In the genomic region with DNA sequence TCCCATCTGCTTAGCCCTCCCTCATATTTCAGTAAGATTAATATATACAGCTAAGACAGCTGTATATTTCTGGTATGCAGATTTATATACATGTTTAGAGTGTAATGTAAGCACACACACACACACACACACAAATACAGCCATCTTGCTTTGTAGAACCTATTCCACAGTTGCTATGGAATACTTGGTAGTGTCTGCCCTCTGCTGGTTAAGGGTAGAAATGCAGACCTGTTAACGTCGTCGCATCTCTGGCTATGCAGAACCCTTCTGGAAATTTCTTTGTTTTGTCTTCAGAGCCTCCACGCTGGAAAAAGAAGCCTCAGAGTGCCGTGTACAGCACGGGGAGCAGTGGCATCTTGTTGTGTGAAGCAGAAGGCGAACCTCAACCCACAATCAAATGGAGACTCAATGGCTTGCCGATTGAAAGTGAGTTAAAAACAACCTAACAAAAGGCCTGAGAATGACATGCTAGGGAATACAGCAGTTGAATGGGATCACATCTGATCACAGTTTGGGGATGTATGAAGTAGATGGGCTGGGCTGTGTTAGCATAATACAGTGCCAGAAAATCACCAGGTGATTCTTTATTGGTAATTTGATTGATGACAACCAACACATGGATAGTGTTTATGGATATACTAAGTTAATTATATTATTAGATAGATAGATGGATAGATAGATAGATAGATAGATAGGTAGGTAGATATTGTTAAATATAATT, we compare ENCODE assay signal across 9 mouse cellular contexts.
DNase-seq lines count a peak whose midpoint lies in the region; ATAC-seq and TF ChIP-seq lines count a peak whose summit lies in the region.
"Had no signal": no experiment of that assay in that cellular context is flagged by ENCODE, and none has a peak within 500 bp of the region (broad histone marks: within the 10 kb centered on the region; RNA-seq: fewer than 3 reads in every experiment).

No protein-coding gene starts in this region.

- DNase-seq in ES-E14 (ENCODE audit: low read depth, low spot score) = peak; percentile 53
- DNase-seq in adrenal gland, postnatal 14 days = peak; percentile 61
- peak; percentile 80 for DNase-seq in embryonic facial prominence, embryonic 14.5 days (ENCODE audit: low spot score)
- peak; percentile 82 for DNase-seq in layer of hippocampus, adult 9-10 months (ENCODE audit: low spot score)
- peak; percentile 65 for DNase-seq in lung, postnatal 10 days
- DNase-seq in retina, embryonic 14.5 days (ENCODE audit: low spot score) = peak; percentile 93
- DNase-seq in urinary bladder, postnatal 36 days (ENCODE audit: low spot score in 2 of 2) = peak; percentile 24 to 39

- peak; percentile 55; the same call in 1 of the 2 replicates for ATAC-seq in embryonic facial prominence, embryonic 14.5 days (ENCODE audit: low read depth)
- peak; percentile 79 for ATAC-seq in hindbrain, embryonic 12.5 days (ENCODE audit: low FRiP score)

- WGBS in embryonic facial prominence, embryonic 14.5 days = 17% methylated on average over 8 of the region's 8 CpGs
- WGBS in hindbrain, embryonic 12.5 days = 18% methylated on average over 8 of the region's 8 CpGs

- no peaks in the 10 kb centered on the region for H3K9me3 ChIP-seq in ES-E14 (ENCODE audit: control insufficient read depth, insufficient read depth, low read depth, low read length)
- H3K9me3 ChIP-seq in embryonic facial prominence, embryonic 14.5 days (ENCODE audit: control insufficient read depth, low read length) = no peaks in the 10 kb centered on the region
- no peaks in the 10 kb centered on the region for H3K9me3 ChIP-seq in hindbrain, embryonic 12.5 days (replicated peaks)
- H3K9me3 ChIP-seq: limb, embryonic 12.5 days had no signal

- no peak overlapping the region for H3K4me3 ChIP-seq in ES-E14 (ENCODE audit: insufficient read depth in 1 of 2, low read depth in 1 of 2, low read length in 2 of 2, poor library complexity in 1 of 2, severe bottlenecking in 1 of 2)
- H3K4me3 ChIP-seq in embryonic facial prominence, embryonic 14.5 days (ENCODE audit: low read depth, low read length) = no peak overlapping the region
- H3K4me3 ChIP-seq in hindbrain, embryonic 12.5 days = no peak overlapping the region
- H3K4me3 ChIP-seq: limb, embryonic 12.5 days had no signal

- no peaks in the 10 kb centered on the region for H3K4me1 ChIP-seq in ES-E14 (ENCODE audit: control insufficient read depth in 2 of 2, insufficient read depth in 2 of 2, low read length in 2 of 2, poor library complexity in 1 of 2)
- no peaks in the 10 kb centered on the region for H3K4me1 ChIP-seq in embryonic facial prominence, embryonic 14.5 days (ENCODE audit: control insufficient read depth, insufficient read depth, low read length)
- H3K4me1 ChIP-seq in hindbrain, embryonic 12.5 days = no peaks in the 10 kb centered on the region
- H3K4me1 ChIP-seq: limb, embryonic 12.5 days had no signal

- no peaks in the 10 kb centered on the region for H3K36me3 ChIP-seq in ES-E14 (ENCODE audit: control insufficient read depth, insufficient read depth, low read length, poor library complexity, severe bottlenecking)
- no peaks in the 10 kb centered on the region for H3K36me3 ChIP-seq in embryonic facial prominence, embryonic 14.5 days (ENCODE audit: control insufficient read depth, insufficient read depth, low read length)
- no peaks in the 10 kb centered on the region for H3K36me3 ChIP-seq in hindbrain, embryonic 12.5 days
- H3K36me3 ChIP-seq: limb, embryonic 12.5 days had no signal

- in situ Hi-C loops in ES-E14 (cut with MboI; ENCODE audit: low sequenced_read_pairs in 2 of 2, unreplicated experiment in 2 of 2) = loop anchor here in 1 of 2 experiments (5.0 kb wide), 1 partner anchor 376 kb away; no protein-coding TSS in a partner anchor

- H3K27me3 ChIP-seq in embryonic facial prominence, embryonic 14.5 days (replicated peaks; ENCODE audit: control insufficient read depth, insufficient read depth, low read length) = no peaks in the 10 kb centered on the region
- H3K27me3 ChIP-seq in hindbrain, embryonic 12.5 days = no peaks in the 10 kb centered on the region
- H3K27me3 ChIP-seq: limb, embryonic 12.5 days had no signal

- no peak overlapping the region for H3K9ac ChIP-seq in ES-E14 (ENCODE audit: insufficient read depth, low read depth, low read length, poor library complexity, severe bottlenecking)
- no peak overlapping the region for H3K9ac ChIP-seq in embryonic facial prominence, embryonic 14.5 days (ENCODE audit: low read depth, low read length)
- no peak overlapping the region for H3K9ac ChIP-seq in hindbrain, embryonic 12.5 days
- H3K9ac ChIP-seq: limb, embryonic 12.5 days had no signal

- no peak overlapping the region for H3K4me2 ChIP-seq in embryonic facial prominence, embryonic 14.5 days (ENCODE audit: low read depth, low read length)
- no peak overlapping the region for H3K4me2 ChIP-seq in hindbrain, embryonic 12.5 days (replicated peaks)
- H3K4me2 ChIP-seq: limb, embryonic 12.5 days had no signal

- no peak overlapping the region for H3K27ac ChIP-seq in ES-E14 (ENCODE audit: insufficient read depth, low read depth, low read length, poor library complexity, severe bottlenecking)
- no peak overlapping the region for H3K27ac ChIP-seq in embryonic facial prominence, embryonic 14.5 days (replicated peaks; ENCODE audit: low read depth, low read length)
- H3K27ac ChIP-seq in hindbrain, embryonic 12.5 days = no peak overlapping the region
- H3K27ac ChIP-seq: limb, embryonic 12.5 days had no signal

TF ChIP-seq in ES-E14, 5 proteins besides CTCF, POLR2A, EP300 and RAD21:
- no peak for TF ChIP-seq HCFC1 (IDR thresholded peaks at IDR 0.05; ENCODE audit: borderline replicate concordance, insufficient read depth, low read length)
- TF ChIP-seq ZC3H11A (IDR thresholded peaks at IDR 0.05; ENCODE audit: borderline replicate concordance, low read depth, low read length) = peak; percentile 84

Comparison
In these comparisons a context has a peak if more than half of its experiments do, and no peak if none do; other contexts are left out.
1. DNase-seq: peak in every context shown above with its lines; median percentile 93 in retina, embryonic 14.5 days; 82 in layer of hippocampus, adult 9-10 months; 80 in embryonic facial prominence, embryonic 14.5 days; 65 in lung, postnatal 10 days; 61 in adrenal gland, postnatal 14 days; 53 in ES-E14; 32 in urinary bladder, postnatal 36 days.